ENCODE assay signal across 20 mouse cellular contexts in genomic region chr3:34102891-34103290, GRCm38 (mm10). TPM values are rescaled to one million over a fixed set of nuclear protein-coding genes. Genes with fewer than 3 reads are reported as not detected.
A peak's percentile ranks its signal among the peaks of the same experiment; 100 is the strongest.
DNase-seq lines count a peak whose midpoint lies in the region; ATAC-seq lines count a peak whose summit lies in the region.
"Had no signal": no experiment of that assay in that cellular context is flagged by ENCODE, and none has a peak within 500 bp of the region (broad histone marks: within the 10 kb centered on the region; RNA-seq: fewer than 3 reads in every experiment).

No protein-coding gene starts in this region.

- H3K27me3 ChIP-seq in midbrain, embryonic 11.5 days (ENCODE audit: control insufficient read depth, insufficient read depth, low read length), result no peaks in the 10 kb centered on the region
- no peaks in the 10 kb centered on the region for H3K27me3 ChIP-seq in midbrain, embryonic 14.5 days (ENCODE audit: control insufficient read depth, insufficient read depth, low read length)
- H3K27me3 ChIP-seq in forebrain, embryonic 11.5 days (ENCODE audit: control insufficient read depth, insufficient read depth, low read length), result no peaks in the 10 kb centered on the region
- peaks cover 8% of the 10 kb centered on the region for H3K27me3 ChIP-seq in midbrain, embryonic 13.5 days

- ATAC-seq in midbrain, embryonic 11.5 days (ENCODE audit: low FRiP score), result 0 out of 2 replicates have a peak, but pooled peaks have one; percentile 28
- ATAC-seq in midbrain, embryonic 14.5 days (ENCODE audit: low FRiP score, low TSS enrichment), result no peak
- peak; percentile 39; the same call in 1 of the 2 replicates for ATAC-seq in forebrain, embryonic 11.5 days (replicated peaks; ENCODE audit: low FRiP score)
- ATAC-seq in midbrain, embryonic 13.5 days, result peak; percentile 40; the same call in 1 of the 2 replicates
- ATAC-seq: activated CD4-positive, CD25-positive, alpha-beta regulatory T cell, adult 4 months had no signal

- H3K4me3 ChIP-seq in midbrain, embryonic 11.5 days (ENCODE audit: low read depth, low read length), result no peak overlapping the region
- H3K4me3 ChIP-seq in midbrain, embryonic 14.5 days (replicated peaks; ENCODE audit: low read depth, low read length), result no peak overlapping the region
- no peak overlapping the region for H3K4me3 ChIP-seq in forebrain, embryonic 11.5 days (ENCODE audit: low read depth, low read length)
- H3K4me3 ChIP-seq in midbrain, embryonic 13.5 days (replicated peaks), result no peak overlapping the region
- H3K4me3 ChIP-seq: embryonic facial prominence, embryonic 13.5 days; heart, embryonic 10.5 days; hindbrain, embryonic 10.5 days; layer of hippocampus, adult 2 months had no signal

- H3K36me3 ChIP-seq in midbrain, embryonic 11.5 days (ENCODE audit: control insufficient read depth, insufficient read depth, low read length), result no peaks in the 10 kb centered on the region
- no peaks in the 10 kb centered on the region for H3K36me3 ChIP-seq in midbrain, embryonic 14.5 days (ENCODE audit: control insufficient read depth, insufficient read depth, low read length)
- no peaks in the 10 kb centered on the region for H3K36me3 ChIP-seq in forebrain, embryonic 11.5 days (ENCODE audit: control insufficient read depth, insufficient read depth, low read length)
- no peaks in the 10 kb centered on the region for H3K36me3 ChIP-seq in midbrain, embryonic 13.5 days
- H3K36me3 ChIP-seq: embryonic facial prominence, embryonic 13.5 days; heart, embryonic 10.5 days; hindbrain, embryonic 10.5 days had no signal

- no peak overlapping the region for H3K27ac ChIP-seq in midbrain, embryonic 11.5 days (ENCODE audit: low read depth, low read length)
- no peak overlapping the region; the same call in 1 of the 2 replicates for H3K27ac ChIP-seq in midbrain, embryonic 14.5 days (replicated peaks; ENCODE audit: low read depth, low read length)
- H3K27ac ChIP-seq in forebrain, embryonic 11.5 days (ENCODE audit: low read depth, low read length), result no peak overlapping the region
- no peak overlapping the region for H3K27ac ChIP-seq in midbrain, embryonic 13.5 days
- H3K27ac ChIP-seq: embryonic facial prominence, embryonic 13.5 days; heart, embryonic 10.5 days; hindbrain, embryonic 10.5 days; kidney, postnatal 0 days; layer of hippocampus, adult 2 months; liver, embryonic 14.5 days had no signal

- no peak overlapping the region for H3K9ac ChIP-seq in midbrain, embryonic 11.5 days (ENCODE audit: low read length)
- no peak overlapping the region for H3K9ac ChIP-seq in midbrain, embryonic 14.5 days (replicated peaks; ENCODE audit: low read length)
- no peak overlapping the region for H3K9ac ChIP-seq in forebrain, embryonic 11.5 days (ENCODE audit: low read length)
- no peak overlapping the region for H3K9ac ChIP-seq in midbrain, embryonic 13.5 days (replicated peaks)
- H3K9ac ChIP-seq: embryonic facial prominence, embryonic 13.5 days; liver, embryonic 14.5 days had no signal

- no peaks in the 10 kb centered on the region for H3K9me3 ChIP-seq in midbrain, embryonic 11.5 days (ENCODE audit: control insufficient read depth, low read length)
- no peaks in the 10 kb centered on the region for H3K9me3 ChIP-seq in midbrain, embryonic 14.5 days (ENCODE audit: control insufficient read depth, low read length)
- H3K9me3 ChIP-seq in forebrain, embryonic 11.5 days (ENCODE audit: control insufficient read depth, low read length), result no peaks in the 10 kb centered on the region
- no peaks in the 10 kb centered on the region for H3K9me3 ChIP-seq in midbrain, embryonic 13.5 days
- H3K9me3 ChIP-seq: embryonic facial prominence, embryonic 13.5 days; heart, embryonic 10.5 days; hindbrain, embryonic 10.5 days had no signal

- no peak for DNase-seq in midbrain, embryonic 11.5 days (ENCODE audit: low spot score, missing footprints)
- no peak for DNase-seq in midbrain, embryonic 14.5 days
- DNase-seq in ZHBTc4 (ENCODE audit: low read depth, low spot score), result peak; percentile 37
- DNase-seq in forebrain, embryonic 11.5 days (ENCODE audit: low spot score), result no peak
- DNase-seq in adrenal gland, postnatal 4 days (ENCODE audit: low spot score in 2 of 2), result no peak
- no peak for DNase-seq in lung, postnatal 10 days
- DNase-seq: adrenal gland, postnatal 25 days; cerebellum, adult 2 months; gastrocnemius, postnatal 36 days; kidney, adult 18-20 months; layer of hippocampus, postnatal 36 days; right cerebral cortex, adult 18-20 months had no signal

- 44% methylated on average over 2 of the region's 2 CpGs for WGBS in midbrain, embryonic 11.5 days
- 16% methylated on average over 2 of the region's 2 CpGs for WGBS in midbrain, embryonic 14.5 days
- 38% methylated on average over 2 of the region's 2 CpGs for WGBS in forebrain, embryonic 11.5 days
- WGBS in midbrain, embryonic 13.5 days, result 30% methylated on average over 2 of the region's 2 CpGs

- no peak overlapping the region for H3K4me2 ChIP-seq in midbrain, embryonic 11.5 days
- no peak overlapping the region for H3K4me2 ChIP-seq in midbrain, embryonic 14.5 days (ENCODE audit: low read length)
- no peak overlapping the region for H3K4me2 ChIP-seq in forebrain, embryonic 11.5 days (ENCODE audit: low read depth, low read length, severe bottlenecking)
- H3K4me2 ChIP-seq in midbrain, embryonic 13.5 days (replicated peaks), result no peak overlapping the region
- H3K4me2 ChIP-seq: embryonic facial prominence, embryonic 13.5 days had no signal

- H3K4me1 ChIP-seq in midbrain, embryonic 11.5 days (ENCODE audit: control insufficient read depth, insufficient read depth, low read length), result peaks cover 12% of the 10 kb centered on the region
- peaks cover 7% of the 10 kb centered on the region for H3K4me1 ChIP-seq in midbrain, embryonic 14.5 days (ENCODE audit: control insufficient read depth, insufficient read depth, low read length)
- peaks cover 3% of the 10 kb centered on the region; the same call in 1 of the 2 replicates for H3K4me1 ChIP-seq in forebrain, embryonic 11.5 days (replicated peaks; ENCODE audit: control insufficient read depth, insufficient read depth, low read length)
- H3K4me1 ChIP-seq in midbrain, embryonic 13.5 days (replicated peaks), result peaks cover 16% of the 10 kb centered on the region
- H3K4me1 ChIP-seq: embryonic facial prominence, embryonic 13.5 days; heart, embryonic 10.5 days had no signal

RNA-seq across cellular contexts. Expression of gene Dnajc19, which starts 21.8 kb away (rescaled TPM):
- polyA plus RNA-seq in midbrain, embryonic 11.5 days (2014; fragmentation: Nextera tagmentation; extraction: Ambion mirVana), result 165 and 186 TPM in 2 replicates
- polyA plus RNA-seq in midbrain, embryonic 14.5 days (2014; fragmentation: Nextera tagmentation; extraction: Ambion mirVana), result 138 and 158 TPM in 2 replicates
- 166 and 168 TPM in 2 replicates for polyA plus RNA-seq in forebrain, embryonic 11.5 days (2014; fragmentation: Nextera tagmentation; extraction: Ambion mirVana)
- polyA plus RNA-seq in midbrain, embryonic 13.5 days (2015; fragmentation: Nextera tagmentation; extraction: Ambion mirVana), result 132 and 146 TPM in 2 replicates
- 100 to 1,000 TPM; 112 to 113 TPM for total RNA-seq in adrenal gland, postnatal 4 days (2021)
